Mouse (Mus musculus) C2C12 (cell line): Measurements from ENCODE around the gene Dnase1l1.

Experiments
- CTCF ChIP-seq: IDR thresholded peaks from one replicate; pipeline ENCODE4 v1.5.1; 2011; ENCODE audit not compliant: control insufficient read depth, insufficient read depth, insufficient read length
- MYOD1 ChIP-seq: IDR thresholded peaks from one replicate; pipeline ENCODE4 v1.6.1; 2011; ENCODE audit warnings: low read depth; ENCODE audit not compliant: control insufficient read depth, insufficient read length

GRCm38 (mm10) chrX:74230038-74230437, 52.1 kb downstream of the Dnase1l1 start:
- TF ChIP-seq CTCF (no peak), MYOD1 (no peak)
